Mouse (Mus musculus) heart, postnatal 36 days (tissue): Measurements from ENCODE around the gene Olfr1251. TPM values are rescaled to one million over a fixed set of nuclear protein-coding genes. Genes with fewer than 3 reads are reported as not detected.
"Not testable (repeated sequence)": the region's sequence is repeated elsewhere in the genome, so short reads cannot be mapped to it uniquely, and the experiment has no call there.

Experiments
- DNase-seq, 2 experiments: peaks; one replicate each; pipeline ENCODE4 v3.0.0; 2021 to 2022
- intact Hi-C: fragments of 180-260 bp; cut with DNase I; formaldehyde crosslinking; loops from one replicate; pipeline ENCODE4 v1.15.1; 2025
- total RNA-seq, 2 experiments: library from RNA; stranded (reverse); gene quantifications; 2 replicates each; pipeline ENCODE4 v1.2.3; 2021

The Olfr1251 gene
- total RNA-seq, result not detected

GRCm38 (mm10) chr2:89671836-89672235 is at the start of gene Olfr1251:
TSS of gene Olfr1251 (minus strand) at chr2:89671936.
- intact Hi-C loops, result no loop called here
- DNase-seq, result no peak

GRCm38 (mm10) chr2:89691980-89692379 is 20.2 kb upstream of the Olfr1251 start:
- no peak for DNase-seq
- intact Hi-C loops, result no loop called here

- intact Hi-C loops, result no loop called here
- DNase-seq, result no peak
Measured at GRCm38 (mm10) chr2:89661367-89661766, 10.4 kb downstream of the Olfr1251 start, which contains the start of gene Olfr1250. TSS of gene Olfr1250 (minus strand) at chr2:89661467.

GRCm38 (mm10) chr2:89634883-89635282 is 36.9 kb downstream of the Olfr1251 start, which contains the start of gene Olfr1249:
TSS of gene Olfr1249 (minus strand) at chr2:89634983.
- intact Hi-C loops, result no loop called here
- no peak for DNase-seq

GRCm38 (mm10) chr2:89618145-89618544 is 53.6 kb downstream of the Olfr1251 start, which contains the start of gene Olfr1248:
TSS of gene Olfr1248 (minus strand) at chr2:89618245.
- DNase-seq, intact Hi-C loops: not testable (repeated sequence)

Other genes with a start within 250 kb of the Olfr1251 start
- not detected for gene Olfr1240, start 228.9 kb downstream of the Olfr1251 start, total RNA-seq
- gene Olfr1241, start 184.8 kb downstream of the Olfr1251 start, total RNA-seq, result not detected
- not detected for gene Olfr1242, start 173.6 kb downstream of the Olfr1251 start, total RNA-seq
- gene Olfr1243, start 140.4 kb downstream of the Olfr1251 start, total RNA-seq, result not detected
- gene Olfr1245, start 93.5 kb downstream of the Olfr1251 start, total RNA-seq, result not detected
- not detected for gene Olfr1246, start 78.8 kb downstream of the Olfr1251 start, total RNA-seq
- under 1 TPM in 1 of 2 experiments, not detected in 1; 0.03 TPM for gene Olfr1247, start 57.8 kb downstream of the Olfr1251 start, total RNA-seq
- gene Olfr1248, start 53.7 kb downstream of the Olfr1251 start, total RNA-seq, result not detected
- not detected for gene Olfr1249, start 37.0 kb downstream of the Olfr1251 start, total RNA-seq
- not detected for gene Olfr1250, start 10.5 kb downstream of the Olfr1251 start, total RNA-seq
- not detected for gene Olfr1252, start 53.1 kb upstream of the Olfr1251 start, total RNA-seq
- not detected for gene Olfr1253, start 85.2 kb upstream of the Olfr1251 start, total RNA-seq
- not detected for gene Olfr1254, start 121.7 kb upstream of the Olfr1251 start, total RNA-seq
- gene Olfr1255, start 140.1 kb upstream of the Olfr1251 start, total RNA-seq, result not detected
- not detected for gene Olfr1256, start 169.6 kb upstream of the Olfr1251 start, total RNA-seq
- not detected for gene Olfr48, start 176.3 kb upstream of the Olfr1251 start, total RNA-seq
- not detected for gene Olfr1257, start 206.5 kb upstream of the Olfr1251 start, total RNA-seq